Mouse (Mus musculus): ENCODE measurements around the gene Lbr. TPM values are rescaled to one million over a fixed set of nuclear protein-coding genes. Genes with fewer than 3 reads are reported as not detected.
"Not testable (repeated sequence)": the region's sequence is repeated elsewhere in the genome, so short reads cannot be mapped to it uniquely, and the experiment has no call there.

Gene Lbr
- polyA plus RNA-seq, 1 experiment = 5.8 TPM

DNA sequence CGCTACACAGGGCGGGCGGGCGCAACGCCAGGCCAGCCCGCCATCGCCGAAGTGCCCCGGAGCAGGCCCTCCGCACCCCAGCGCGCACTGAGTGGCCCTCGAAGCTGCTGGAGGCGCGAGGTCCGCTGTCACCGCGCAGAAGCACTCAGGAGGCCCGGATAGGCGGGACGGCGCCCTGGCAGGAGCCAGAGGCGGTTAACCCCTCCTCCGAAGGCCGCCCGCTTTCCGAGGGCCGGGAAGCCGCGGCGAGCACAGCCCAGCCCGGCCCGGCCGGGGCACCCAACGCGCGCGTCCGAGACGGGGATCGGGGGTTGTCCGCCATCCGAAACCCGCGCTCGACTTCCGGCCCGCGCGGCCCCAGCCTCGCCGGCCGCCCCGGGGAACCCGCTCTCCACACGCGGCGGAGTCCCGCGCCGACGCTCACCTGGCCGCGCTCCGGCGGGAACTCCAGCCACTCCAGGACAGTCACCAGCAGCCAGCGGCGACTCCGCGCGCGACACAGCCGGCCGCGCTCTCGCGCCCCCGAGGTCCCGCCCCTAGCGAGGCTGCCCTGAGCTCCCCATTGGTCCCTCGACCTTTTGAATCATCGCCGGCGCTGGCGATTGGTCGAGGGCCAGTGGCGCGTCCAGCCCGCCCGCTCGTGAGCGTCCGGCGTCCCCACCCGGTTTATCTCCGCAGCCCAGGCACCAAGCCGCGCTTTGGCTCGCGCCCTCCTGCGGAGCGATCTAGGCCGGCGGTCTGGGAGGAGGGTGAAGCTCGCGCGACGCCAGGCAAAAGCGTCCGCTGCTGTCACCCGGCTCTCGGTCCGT lies 778 bp downstream of the Lbr start:
- H3K4me1 ChIP-seq (ENCODE audit: control insufficient read depth, insufficient read depth, insufficient read length, low read length) = peaks cover 6% of the 10 kb centered on the region
- peak overlapping the region; percentile 78 for H3K4me3 ChIP-seq (ENCODE audit: insufficient read depth, low read depth, low read length)
- peak overlapping the region; percentile 86 for H3K27ac ChIP-seq (replicated peaks; ENCODE audit: low read depth, low read length)

DNA sequence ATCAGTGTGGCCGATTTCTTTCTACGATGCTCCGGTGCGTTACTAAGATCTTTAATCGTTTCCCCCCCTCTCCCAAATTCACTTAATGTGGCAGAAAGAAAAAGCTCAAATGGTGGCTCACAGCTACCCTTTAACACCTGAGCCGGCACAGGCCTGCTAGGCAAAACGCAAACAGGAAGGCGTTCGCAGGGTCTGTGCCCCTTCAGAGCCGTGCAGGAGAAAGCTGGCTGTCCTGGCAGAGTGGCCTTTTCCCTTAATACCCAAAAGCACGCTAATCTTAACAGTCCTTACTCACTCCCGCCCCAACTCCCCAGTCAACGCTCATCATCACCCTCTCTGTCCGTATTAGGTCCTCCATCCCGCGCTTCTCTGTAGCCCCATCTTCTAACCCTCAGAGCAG lies 1.4 kb downstream of the Lbr start:
- H3K4me3 ChIP-seq (ENCODE audit: insufficient read depth, low read depth, low read length) = peak overlapping the region; percentile 78
- peaks cover 6% of the 10 kb centered on the region for H3K4me1 ChIP-seq (ENCODE audit: control insufficient read depth, insufficient read depth, insufficient read length, low read length)
- peak overlapping the region; percentile 71 for H3K27ac ChIP-seq (replicated peaks; ENCODE audit: low read depth, low read length)

DNA sequence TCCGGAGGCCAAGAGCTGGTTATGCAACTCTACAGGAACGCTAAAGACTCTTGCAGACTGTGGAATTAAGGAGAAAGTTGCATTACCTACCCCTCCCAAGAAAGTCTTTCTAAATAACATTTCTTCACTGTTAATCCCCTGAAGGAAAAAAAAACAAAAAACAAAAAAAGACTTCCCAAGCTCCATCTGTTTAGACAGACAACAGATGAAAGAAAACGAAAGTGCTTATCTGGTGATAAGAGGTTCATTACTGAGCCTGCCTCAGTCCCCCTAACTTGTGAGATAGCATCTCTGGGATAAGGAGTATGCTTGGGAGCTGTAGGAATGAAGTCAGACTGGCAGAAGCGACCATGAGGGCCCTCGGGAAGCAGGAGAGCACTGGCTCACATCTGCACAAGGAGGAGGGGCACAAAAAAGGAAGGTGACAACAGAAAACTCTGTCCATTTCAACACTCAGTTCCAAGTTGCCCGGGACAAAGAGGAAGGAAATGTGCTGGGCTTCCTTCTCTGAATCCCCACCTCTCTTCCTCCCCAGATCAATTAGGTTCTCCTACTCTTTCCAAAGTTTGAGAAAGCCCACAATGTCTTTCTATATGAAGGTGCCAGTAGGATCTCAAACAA lies 3.0 kb downstream of the Lbr start:
- Histone ChIP-seq H3K27ac (replicated peaks; ENCODE audit: low read depth, low read length) (0 out of 2 replicates have a peak overlapping the region, but pooled peaks have one; percentile 7), H3K4me1 (ENCODE audit: control insufficient read depth, insufficient read depth, insufficient read length, low read length) (peaks cover 6% of the 10 kb centered on the region), H3K4me3 (ENCODE audit: insufficient read depth, low read depth, low read length) (peak overlapping the region; percentile 40)

DNA sequence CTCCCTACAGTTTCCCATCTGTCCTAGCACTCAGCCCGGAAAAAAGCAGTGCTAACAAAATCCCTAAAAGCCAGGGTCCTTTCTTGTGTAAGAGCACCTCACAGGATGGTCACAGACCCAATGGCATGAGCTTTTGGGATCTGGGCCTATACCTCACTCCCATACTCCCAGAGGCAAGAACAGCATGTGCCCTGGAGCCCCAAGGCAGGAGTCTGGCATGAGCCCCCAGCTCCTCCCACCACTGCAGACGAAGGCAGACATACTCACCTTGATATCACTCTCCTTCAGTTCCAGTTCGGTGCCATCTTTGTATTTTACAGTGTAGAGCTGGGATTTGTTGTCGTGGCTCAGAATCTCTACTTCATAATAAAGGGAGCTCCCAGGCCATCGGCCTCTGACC lies 4.7 kb downstream of the Lbr start:
- Histone ChIP-seq H3K4me3 (ENCODE audit: insufficient read depth, low read depth, low read length) (no peak overlapping the region), H3K27ac (replicated peaks; ENCODE audit: low read depth, low read length) (no peak overlapping the region), H3K4me1 (ENCODE audit: control insufficient read depth, insufficient read depth, insufficient read length, low read length) (peaks cover 6% of the 10 kb centered on the region)

DNA sequence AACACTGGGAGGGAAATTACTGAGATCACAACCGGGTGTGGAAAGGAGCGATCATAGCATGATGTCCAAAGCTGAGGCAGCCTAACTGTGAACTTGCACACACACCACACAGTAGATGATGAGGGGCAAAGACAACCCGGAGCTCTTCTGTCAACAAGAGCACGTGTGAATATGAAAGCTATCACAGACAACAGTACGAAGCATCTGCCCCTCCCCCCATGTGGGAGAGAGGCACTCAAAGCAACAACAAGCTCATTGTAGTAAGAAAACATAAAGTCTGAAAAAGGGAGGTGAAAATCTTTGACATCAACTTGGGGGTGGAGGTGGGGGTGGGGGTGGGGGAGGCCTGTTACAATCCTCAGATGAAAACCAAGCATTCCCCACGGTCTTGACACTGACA lies 9.7 kb downstream of the Lbr start:
- Histone ChIP-seq H3K4me1 (ENCODE audit: control insufficient read depth, insufficient read depth, insufficient read length, low read length) (peaks cover 3% of the 10 kb centered on the region; the same call in 1 of the 2 replicates), H3K4me3 (ENCODE audit: insufficient read depth, low read depth, low read length) (no peak overlapping the region), H3K27ac (replicated peaks; ENCODE audit: low read depth, low read length) (no peak overlapping the region)

DNA sequence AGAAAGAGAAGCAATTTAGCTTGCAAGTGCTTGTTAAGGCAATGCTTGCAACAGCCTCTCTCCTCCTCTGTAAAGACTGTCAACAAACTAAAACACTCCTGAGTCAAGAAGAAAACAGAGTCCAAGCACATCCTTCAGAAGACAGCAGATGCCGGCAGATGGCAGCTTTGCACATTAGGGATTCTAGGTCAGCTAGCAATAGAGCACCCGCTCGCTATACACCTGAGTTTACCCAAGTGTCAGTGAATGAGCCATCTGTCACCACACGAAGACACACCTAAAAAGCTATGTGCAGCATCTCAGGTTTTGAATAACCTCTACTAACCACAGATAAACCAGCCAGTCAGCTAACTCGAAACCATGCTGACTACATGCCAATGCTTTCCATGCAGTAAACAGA lies 10.1 kb downstream of the Lbr start:
- H3K4me3 ChIP-seq (ENCODE audit: insufficient read depth, low read depth, low read length) = no peak overlapping the region

DNA sequence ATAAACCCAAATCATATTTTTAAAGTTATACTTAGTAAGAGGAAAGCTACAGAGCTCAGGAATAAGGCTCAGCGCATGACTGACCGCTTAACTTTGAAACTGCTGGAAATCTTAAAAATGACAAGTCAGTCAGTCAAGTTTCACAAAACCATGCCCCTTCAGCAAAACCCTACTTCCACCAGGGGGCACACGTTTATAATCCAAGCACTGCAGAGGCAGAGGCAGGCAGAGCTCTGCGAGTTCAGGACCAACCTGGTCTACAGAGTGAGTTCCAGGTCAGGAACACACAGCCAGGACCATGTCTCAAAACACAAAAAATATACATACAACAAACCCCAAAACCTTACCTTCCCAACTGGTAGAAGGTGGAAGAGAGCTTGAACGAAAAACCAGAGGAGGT lies 14.5 kb downstream of the Lbr start:
- no peak overlapping the region for H3K4me3 ChIP-seq (ENCODE audit: insufficient read depth, low read depth, low read length)

More for the DNA sequence above, 10.1 kb downstream of the Lbr start:
- H3K27ac ChIP-seq (replicated peaks; ENCODE audit: low read depth, low read length) = no peak overlapping the region
- no peaks in the 10 kb centered on the region for H3K4me1 ChIP-seq (ENCODE audit: control insufficient read depth, insufficient read depth, insufficient read length, low read length)

DNA sequence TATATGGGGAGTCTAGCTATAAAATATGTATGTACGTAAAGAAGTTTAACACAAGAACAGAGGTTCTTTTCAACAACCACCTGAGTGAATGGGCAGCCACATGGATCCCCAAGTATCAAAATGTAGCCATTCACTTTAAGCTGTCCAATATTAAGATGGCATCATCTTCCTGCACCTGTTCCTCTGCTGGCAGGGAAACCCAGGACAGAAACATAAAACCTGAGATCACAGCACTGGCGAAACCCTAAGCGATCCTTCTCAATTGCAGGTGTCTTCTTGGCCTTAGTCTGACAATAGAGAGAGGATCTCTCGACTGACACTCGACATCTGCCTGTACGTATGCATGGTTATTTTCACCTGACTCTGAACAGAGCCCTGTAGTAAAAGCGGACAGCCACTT lies 16.1 kb downstream of the Lbr start:
- no peaks in the 10 kb centered on the region for H3K4me1 ChIP-seq (ENCODE audit: control insufficient read depth, insufficient read depth, insufficient read length, low read length)
- no peak overlapping the region for H3K27ac ChIP-seq (replicated peaks; ENCODE audit: low read depth, low read length)
- no peak overlapping the region for H3K4me3 ChIP-seq (ENCODE audit: insufficient read depth, low read depth, low read length)

More for the DNA sequence above, 14.5 kb downstream of the Lbr start:
- H3K27ac ChIP-seq (replicated peaks; ENCODE audit: low read depth, low read length) = no peak overlapping the region
- no peaks in the 10 kb centered on the region for H3K4me1 ChIP-seq (ENCODE audit: control insufficient read depth, insufficient read depth, insufficient read length, low read length)

DNA sequence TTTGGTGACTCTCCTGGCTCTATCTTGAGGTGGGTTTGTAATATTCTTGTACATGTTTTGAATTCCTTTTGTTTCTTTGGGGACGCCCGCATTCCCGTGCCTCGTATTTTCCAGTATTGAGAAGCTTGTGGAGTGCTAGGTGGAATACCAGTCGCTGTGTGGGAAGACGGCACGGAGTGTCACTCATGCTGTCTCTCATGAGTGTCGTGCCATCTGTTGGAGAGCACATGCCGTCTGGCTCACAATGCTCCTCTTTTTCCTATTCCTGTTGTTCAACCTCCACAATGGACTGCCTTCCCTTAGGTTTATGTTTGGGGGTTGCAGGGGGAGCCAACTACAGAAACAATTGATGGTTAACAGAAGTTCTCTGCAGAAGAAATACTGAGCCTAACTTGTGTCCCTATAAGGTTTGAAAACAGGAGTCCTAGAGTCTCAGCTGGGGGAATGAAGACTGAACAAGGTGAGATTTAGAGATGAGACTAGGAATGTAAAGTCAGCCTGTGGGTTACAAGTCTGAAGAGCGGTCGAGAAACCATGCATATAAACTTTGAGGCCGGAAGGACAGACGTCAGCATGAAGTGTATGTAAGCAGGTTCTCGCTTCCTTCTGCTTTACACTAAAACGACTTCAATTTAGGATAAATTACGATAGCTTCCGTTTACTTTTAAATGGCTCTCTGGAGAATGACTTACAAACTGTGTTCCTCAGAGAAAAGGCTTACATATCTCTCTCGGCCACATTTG lies 31.2 kb downstream of the Lbr start:
- Histone ChIP-seq H3K4me1 (ENCODE audit: control insufficient read depth, insufficient read depth, insufficient read length, low read length) (no peaks in the 10 kb centered on the region), H3K4me3 (ENCODE audit: insufficient read depth, low read depth, low read length) (no peak overlapping the region), H3K27ac (replicated peaks; ENCODE audit: low read depth, low read length) (no peak overlapping the region)

DNA sequence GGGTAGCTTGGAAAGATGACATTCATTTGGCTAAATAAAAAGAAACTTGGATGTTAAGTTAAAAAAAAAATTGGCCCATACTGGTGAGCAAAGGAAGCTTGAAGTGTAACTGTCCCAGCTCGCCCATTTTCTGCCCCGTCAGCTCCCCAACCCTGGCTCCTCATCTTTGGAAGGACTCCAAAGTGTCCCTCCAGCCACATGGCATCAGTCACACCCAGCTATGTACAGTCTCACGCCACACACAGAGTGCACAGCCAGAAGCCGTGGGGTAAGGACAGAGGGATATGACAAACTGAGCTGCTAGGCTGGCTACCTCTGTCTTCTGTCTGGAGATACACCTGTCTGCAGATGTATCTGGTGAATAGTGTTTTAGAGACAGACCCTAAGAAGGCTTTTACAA lies 42.2 kb downstream of the Lbr start:
- no peak overlapping the region for H3K4me3 ChIP-seq (ENCODE audit: insufficient read depth, low read depth, low read length)

DNA sequence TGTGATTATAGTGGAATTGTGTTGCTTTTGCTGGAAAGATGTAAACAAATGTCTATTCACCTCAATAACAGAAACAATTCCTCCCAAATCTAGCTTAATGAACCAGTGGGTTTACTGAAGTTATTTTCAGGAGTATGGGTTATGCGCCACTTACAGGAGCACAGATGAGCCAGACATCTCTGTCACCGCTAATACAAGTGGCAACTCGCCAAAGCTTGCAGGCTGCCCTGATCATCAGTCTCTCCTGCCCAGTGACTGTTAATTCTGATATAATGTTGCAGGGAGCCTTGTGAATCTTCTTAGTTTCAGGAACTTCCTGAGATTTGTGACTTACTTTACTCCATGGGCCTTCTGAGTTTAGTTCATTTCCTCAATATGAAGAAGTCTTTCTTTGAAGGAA lies 42.9 kb downstream of the Lbr start:
- H3K4me1 ChIP-seq (ENCODE audit: control insufficient read depth, insufficient read depth, insufficient read length, low read length) = no peaks in the 10 kb centered on the region
- H3K4me3 ChIP-seq (ENCODE audit: insufficient read depth, low read depth, low read length) = no peak overlapping the region
- no peak overlapping the region for H3K27ac ChIP-seq (replicated peaks; ENCODE audit: low read depth, low read length)

More for the DNA sequence above, 42.2 kb downstream of the Lbr start:
- no peak overlapping the region for H3K27ac ChIP-seq (replicated peaks; ENCODE audit: low read depth, low read length)
- H3K4me1 ChIP-seq (ENCODE audit: control insufficient read depth, insufficient read depth, insufficient read length, low read length) = no peaks in the 10 kb centered on the region

DNA sequence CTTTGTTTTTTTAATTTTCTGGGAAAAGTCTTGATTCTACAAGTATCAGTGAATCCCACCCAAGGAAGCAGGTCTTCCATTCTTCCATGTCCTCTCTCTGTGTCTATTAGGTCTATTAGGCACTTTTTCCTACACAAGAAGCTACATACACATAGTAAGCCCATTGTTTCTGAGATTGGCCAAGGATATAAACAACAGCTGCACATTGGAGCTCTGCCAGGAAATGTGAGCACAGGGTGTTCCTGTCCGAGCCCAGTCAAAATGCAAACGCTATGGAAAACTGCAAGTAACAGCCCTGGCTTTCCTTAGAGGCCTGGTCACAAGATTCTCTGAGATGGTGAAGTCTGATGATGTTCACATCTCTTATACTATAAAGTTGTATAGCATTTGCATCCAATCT lies 49.3 kb downstream of the Lbr start:
- Histone ChIP-seq H3K4me1 (ENCODE audit: control insufficient read depth, insufficient read depth, insufficient read length, low read length) (peaks cover 2% of the 10 kb centered on the region; the same call in 1 of the 2 replicates), H3K4me3 (ENCODE audit: insufficient read depth, low read depth, low read length) (no peak overlapping the region), H3K27ac (replicated peaks; ENCODE audit: low read depth, low read length) (peak overlapping the region; percentile 30; the same call in 1 of the 2 replicates)

DNA sequence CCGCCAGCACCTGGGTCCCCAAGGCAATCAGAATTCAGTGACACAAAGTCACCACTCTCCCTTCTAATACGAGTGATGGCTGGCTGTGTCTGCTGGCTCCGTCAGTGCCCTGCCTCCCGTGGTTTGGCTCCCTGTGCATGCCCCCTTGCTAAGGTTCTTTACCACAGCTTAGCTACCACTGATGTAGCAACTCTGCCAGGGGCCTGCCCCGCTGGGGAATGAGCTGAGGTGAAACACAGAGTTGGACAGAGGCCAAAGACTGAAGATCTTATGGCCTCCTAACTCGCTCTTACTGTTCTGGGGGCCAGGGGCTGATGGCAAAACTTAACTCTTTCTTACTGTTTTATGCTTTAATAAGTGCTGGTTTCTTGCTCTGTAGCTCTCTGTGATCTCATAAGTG lies 52.9 kb downstream of the Lbr start:
- Histone ChIP-seq H3K4me1 (ENCODE audit: control insufficient read depth, insufficient read depth, insufficient read length, low read length) (peaks cover 2% of the 10 kb centered on the region; the same call in 1 of the 2 replicates), H3K4me3 (ENCODE audit: insufficient read depth, low read depth, low read length) (no peak overlapping the region), H3K27ac (replicated peaks; ENCODE audit: low read depth, low read length) (no peak overlapping the region)

DNA sequence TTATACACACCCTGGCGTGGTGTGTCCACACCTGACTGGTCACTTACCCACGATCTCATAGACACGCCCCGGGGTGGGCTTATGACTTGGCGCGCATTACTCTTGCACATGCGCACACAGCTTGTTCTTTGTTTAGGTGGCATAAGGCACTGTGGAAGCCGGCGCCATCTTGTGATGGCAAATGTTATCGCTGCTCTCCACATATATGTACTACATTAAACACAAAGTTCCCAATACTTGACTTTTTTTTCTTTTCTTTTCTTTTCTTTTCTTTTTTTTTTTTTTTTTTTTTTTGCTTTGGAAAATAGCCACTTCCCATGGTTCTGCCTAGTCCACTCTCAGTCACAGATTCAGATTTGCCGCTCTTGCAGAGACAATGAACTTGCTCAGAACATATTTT lies 60.2 kb downstream of the Lbr start:
- H3K4me3 ChIP-seq (ENCODE audit: insufficient read depth, low read depth, low read length); H3K4me1 ChIP-seq (ENCODE audit: control insufficient read depth, insufficient read depth, insufficient read length, low read length); H3K27ac ChIP-seq (replicated peaks; ENCODE audit: low read depth, low read length): not testable (repeated sequence)

DNA sequence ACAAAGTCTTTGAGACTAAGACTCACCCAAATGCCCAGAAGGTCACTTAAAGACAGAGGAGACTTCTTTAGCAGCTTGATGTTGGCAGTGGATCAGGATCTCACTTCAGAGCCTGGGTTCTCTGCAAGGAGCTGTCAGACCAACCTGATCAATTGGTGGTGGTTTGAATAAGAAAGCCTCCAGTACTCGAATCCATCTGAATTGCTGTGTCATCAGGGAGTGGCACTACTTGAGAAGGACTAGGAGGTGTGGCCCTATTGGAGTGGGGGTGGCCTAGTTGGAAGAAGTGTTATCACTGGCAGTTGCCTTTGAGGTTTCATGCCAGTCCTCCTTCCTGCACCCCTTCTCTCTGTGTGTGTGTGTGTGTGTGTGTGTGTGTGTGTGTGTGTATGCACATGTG lies 66.3 kb downstream of the Lbr start:
- Histone ChIP-seq H3K4me3 (ENCODE audit: insufficient read depth, low read depth, low read length) (no peak overlapping the region), H3K27ac (replicated peaks; ENCODE audit: low read depth, low read length) (no peak overlapping the region), H3K4me1 (ENCODE audit: control insufficient read depth, insufficient read depth, insufficient read length, low read length) (no peaks in the 10 kb centered on the region)

Data from brown adipose tissue, adult 24 weeks (tissue).